Mouse (Mus musculus) c-Kit-negative CD71-positive TER-119-positive erythroid progenitor cells, embryonic 14.5 days (primary cell): ENCODE data around the gene Cyp2c38.
"Not testable (repeated sequence)": the region's sequence is repeated elsewhere in the genome, so short reads cannot be mapped to it uniquely, and the experiment has no call there.

ENCODE experiments used
- DNase-seq: peaks from one replicate; pipeline ENCODE4 v3.0.0-alpha.2; 2013; ENCODE audit warnings: low read depth, low spot score

The Cyp2c38 gene

GRCm38 (mm10) chr19:39462941-39463340, at the start of gene Cyp2c38:
Gene Cyp2c38 (minus strand): TSS chr19:39463075.
- no peak for DNase-seq

DNA sequence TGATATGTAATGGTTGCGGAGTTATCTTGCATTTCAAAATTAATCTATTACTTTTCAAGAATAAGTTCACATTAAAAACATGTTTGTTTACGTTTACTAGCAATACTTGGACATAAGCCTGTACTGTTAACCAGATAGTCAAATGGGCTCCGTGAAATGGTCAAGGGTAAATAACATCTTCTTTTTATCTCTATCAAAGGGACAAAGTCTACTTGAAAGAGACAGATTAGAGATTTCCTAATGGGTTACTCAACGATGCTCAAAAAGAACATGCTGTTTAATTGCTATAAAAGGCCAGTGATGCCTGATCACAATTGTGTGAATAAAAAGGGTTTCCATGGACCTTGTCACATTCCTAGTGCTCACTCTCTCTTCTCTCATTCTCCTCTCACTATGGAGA, 47.7 kb upstream of the Cyp2c38 start, which contains the start of gene Cyp2c39:
Gene Cyp2c39, plus strand, starts transcription at position 329 of the 400 bp plus-strand sequence.
- DNase-seq = no peak

DNA sequence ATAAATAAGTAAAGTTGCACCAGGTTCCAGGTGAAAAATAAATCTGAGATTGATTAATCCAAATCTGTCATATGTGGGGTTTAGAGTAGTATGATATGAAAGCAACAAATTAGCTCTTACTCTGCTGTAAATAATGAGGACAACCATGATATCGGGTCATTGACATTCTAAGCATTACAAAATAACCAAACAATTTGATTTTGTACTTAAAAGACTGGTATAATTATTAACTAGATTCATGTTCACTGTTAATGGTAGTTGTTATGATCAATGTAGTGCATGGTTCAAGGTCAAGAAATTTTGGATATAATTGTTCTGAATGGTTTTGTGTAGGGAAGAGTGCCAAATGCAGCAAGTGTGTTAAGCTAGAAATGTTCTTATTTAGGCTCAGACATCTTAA, 46.7 kb upstream of the Cyp2c38 start:
- no peak for DNase-seq

DNA sequence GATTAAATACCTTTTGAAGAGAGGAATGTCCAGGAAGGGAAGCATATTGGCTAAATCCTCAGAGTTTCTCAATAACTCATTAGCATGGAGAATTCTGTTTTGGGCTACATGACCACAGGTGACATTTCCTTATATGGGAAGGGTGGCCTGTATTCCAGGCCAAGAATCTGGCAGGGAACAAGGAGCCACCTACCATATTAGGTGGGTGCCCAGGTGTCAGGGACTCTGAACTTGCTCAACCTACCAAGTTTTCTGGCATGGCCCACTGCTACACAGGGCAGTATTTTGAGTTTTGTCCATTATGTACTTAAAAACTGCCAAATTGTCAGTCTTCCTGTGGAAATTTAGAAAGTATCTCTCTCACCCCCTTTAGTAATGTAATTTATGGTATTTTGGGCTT, 43.5 kb upstream of the Cyp2c38 start:
- DNase-seq = no peak

DNA sequence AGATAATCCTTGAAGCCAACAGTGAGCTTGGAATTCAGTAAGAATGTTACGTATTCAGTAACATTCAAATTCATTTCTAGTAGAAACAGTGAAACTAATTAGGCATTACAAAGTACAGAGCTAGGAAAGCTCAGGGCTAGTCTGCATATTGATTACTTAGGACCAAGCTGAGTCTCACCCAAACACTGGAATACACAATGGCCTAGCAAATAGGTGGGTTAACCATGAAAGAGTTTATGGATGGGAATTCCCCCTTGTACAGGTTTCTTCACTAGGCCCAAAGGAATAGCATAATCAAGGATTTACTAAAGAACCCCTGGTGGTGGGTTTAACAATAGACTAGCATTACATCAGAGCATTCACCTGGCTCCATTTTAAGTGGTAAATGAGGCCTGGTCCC, 21.1 kb upstream of the Cyp2c38 start:
- DNase-seq = not testable (repeated sequence)

- no peak for DNase-seq
Measured at GRCm38 (mm10) chr19:39463923-39464322, 1.0 kb upstream of the Cyp2c38 start.
